ENCODE assay signal across 21 mouse cellular contexts in genomic region chr19:58364688-58365087, GRCm38 (mm10).
DNase-seq lines count a peak whose midpoint lies in the region; ATAC-seq and TF ChIP-seq lines count a peak whose summit lies in the region.
"Had no signal": no experiment of that assay in that cellular context is flagged by ENCODE, and none has a peak within 500 bp of the region (broad histone marks: within the 10 kb centered on the region; RNA-seq: fewer than 3 reads in every experiment).

No protein-coding gene starts in this region.

- H3K4me3 ChIP-seq in forebrain, embryonic 12.5 days (replicated peaks): no peak overlapping the region
- H3K4me3 ChIP-seq in forebrain, embryonic 10.5 days: no peak overlapping the region
- H3K4me3 ChIP-seq in midbrain, embryonic 15.5 days: no peak overlapping the region
- H3K4me3 ChIP-seq in midbrain, embryonic 10.5 days: no peak overlapping the region
- H3K4me3 ChIP-seq: embryonic facial prominence, embryonic 12.5 days; hindbrain, embryonic 13.5 days; kidney, embryonic 15.5 days; liver, embryonic 15.5 days; midbrain, embryonic 12.5 days; neural tube, embryonic 15.5 days had no signal

- no peaks in the 10 kb centered on the region for H3K36me3 ChIP-seq in forebrain, embryonic 12.5 days (replicated peaks)
- no peaks in the 10 kb centered on the region for H3K36me3 ChIP-seq in forebrain, embryonic 10.5 days (replicated peaks)
- no peaks in the 10 kb centered on the region for H3K36me3 ChIP-seq in midbrain, embryonic 15.5 days (replicated peaks)
- no peaks in the 10 kb centered on the region for H3K36me3 ChIP-seq in midbrain, embryonic 10.5 days
- H3K36me3 ChIP-seq: embryonic facial prominence, embryonic 12.5 days; hindbrain, embryonic 13.5 days; kidney, embryonic 15.5 days; liver, embryonic 15.5 days; midbrain, embryonic 12.5 days; neural tube, embryonic 15.5 days had no signal

- no peak for TF ChIP-seq CTCF in brain, embryonic 14.5 days (IDR thresholded peaks at IDR 0.05; ENCODE audit: borderline replicate concordance, extremely low read depth, insufficient read depth, insufficient read length)

- peaks cover 15% of the 10 kb centered on the region for H3K4me1 ChIP-seq in forebrain, embryonic 12.5 days
- H3K4me1 ChIP-seq in forebrain, embryonic 10.5 days: peaks cover 8% of the 10 kb centered on the region
- H3K4me1 ChIP-seq in midbrain, embryonic 15.5 days: no peaks in the 10 kb centered on the region
- peaks cover 5% of the 10 kb centered on the region; the same call in 1 of the 2 replicates for H3K4me1 ChIP-seq in midbrain, embryonic 10.5 days
- H3K4me1 ChIP-seq: liver, embryonic 15.5 days had no signal

- H3K27me3 ChIP-seq in forebrain, embryonic 12.5 days: peaks cover 42% of the 10 kb centered on the region; the same call in 1 of the 2 replicates
- H3K27me3 ChIP-seq in forebrain, embryonic 10.5 days (ENCODE audit: poor library complexity, severe bottlenecking): peaks cover 36% of the 10 kb centered on the region
- no peaks in the 10 kb centered on the region for H3K27me3 ChIP-seq in midbrain, embryonic 15.5 days (replicated peaks)
- H3K27me3 ChIP-seq in midbrain, embryonic 10.5 days (ENCODE audit: low read depth, poor library complexity, severe bottlenecking): no peaks in the 10 kb centered on the region
- H3K27me3 ChIP-seq: embryonic facial prominence, embryonic 12.5 days; hindbrain, embryonic 13.5 days; kidney, embryonic 15.5 days; liver, embryonic 15.5 days; neural tube, embryonic 15.5 days; Patski had no signal

- H3K4me2 ChIP-seq in forebrain, embryonic 12.5 days: no peak overlapping the region
- no peak overlapping the region for H3K4me2 ChIP-seq in midbrain, embryonic 15.5 days
- H3K4me2 ChIP-seq: embryonic facial prominence, embryonic 12.5 days; heart, embryonic 11.5 days; hindbrain, embryonic 13.5 days; kidney, embryonic 15.5 days; liver, embryonic 15.5 days; midbrain, embryonic 12.5 days; neural tube, embryonic 15.5 days had no signal

- TF ChIP-seq POLR2A in brain, embryonic 14.5 days (IDR thresholded peaks at IDR 0.05; ENCODE audit: borderline replicate concordance, extremely low read depth, insufficient read depth, insufficient read length, poor library complexity, severe bottlenecking): no peak

- no peaks in the 10 kb centered on the region for H3K9me3 ChIP-seq in forebrain, embryonic 12.5 days
- H3K9me3 ChIP-seq in forebrain, embryonic 10.5 days: no peaks in the 10 kb centered on the region
- no peaks in the 10 kb centered on the region for H3K9me3 ChIP-seq in midbrain, embryonic 15.5 days
- H3K9me3 ChIP-seq in midbrain, embryonic 10.5 days (replicated peaks): no peaks in the 10 kb centered on the region
- H3K9me3 ChIP-seq: embryonic facial prominence, embryonic 12.5 days; hindbrain, embryonic 13.5 days; kidney, embryonic 15.5 days; liver, embryonic 15.5 days; midbrain, embryonic 12.5 days; neural tube, embryonic 15.5 days had no signal

- WGBS in forebrain, embryonic 12.5 days: 39% methylated on average over 9 of the region's 9 CpGs
- WGBS in forebrain, embryonic 10.5 days: 59% methylated on average over 9 of the region's 9 CpGs
- 57% methylated on average over 9 of the region's 9 CpGs for WGBS in midbrain, embryonic 15.5 days
- 68% methylated on average over 9 of the region's 9 CpGs for WGBS in midbrain, embryonic 10.5 days

- ATAC-seq in forebrain, embryonic 12.5 days (ENCODE audit: low FRiP score): 0 out of 2 replicates have a peak, but pooled peaks have one; percentile 39
- 0 out of 2 replicates have a peak, but pooled peaks have one; percentile 17 for ATAC-seq in midbrain, embryonic 15.5 days (replicated peaks)
- ATAC-seq: intestine, embryonic 16.5 days; Patski had no signal

- no peak overlapping the region for H3K27ac ChIP-seq in forebrain, embryonic 12.5 days
- no peak overlapping the region for H3K27ac ChIP-seq in forebrain, embryonic 10.5 days
- no peak overlapping the region for H3K27ac ChIP-seq in midbrain, embryonic 15.5 days
- no peak overlapping the region for H3K27ac ChIP-seq in midbrain, embryonic 10.5 days (replicated peaks)
- H3K27ac ChIP-seq: embryonic facial prominence, embryonic 12.5 days; hindbrain, embryonic 13.5 days; kidney, embryonic 15.5 days; liver, embryonic 15.5 days; macrophage; midbrain, embryonic 12.5 days; neural tube, embryonic 15.5 days had no signal

- H3K9ac ChIP-seq in forebrain, embryonic 12.5 days: no peak overlapping the region
- H3K9ac ChIP-seq in midbrain, embryonic 15.5 days: no peak overlapping the region
- H3K9ac ChIP-seq: embryonic facial prominence, embryonic 12.5 days; hindbrain, embryonic 13.5 days; kidney, embryonic 15.5 days; liver, embryonic 15.5 days; midbrain, embryonic 12.5 days; neural tube, embryonic 15.5 days had no signal

- DNase-seq in forebrain, embryonic 10.5 days (ENCODE audit: extremely low spot score, low spot score): no peak
- DNase-seq in midbrain, embryonic 10.5 days (ENCODE audit: low spot score): no peak
- DNase-seq in brain, embryonic 14.5 days (ENCODE audit: low read depth): peak; percentile 69
- peak; percentile 91 for DNase-seq in retina, postnatal 1 day
- DNase-seq in liver: no peak
- DNase-seq: adrenal gland, postnatal 14 days; cerebellum, adult 11 months; heart, postnatal 10 days; right cerebral cortex, postnatal 4 days had no signal

Comparison
In these comparisons a context has a peak if more than half of its experiments do, and no peak if none do; other contexts are left out.
1. DNase-seq: peak in brain, embryonic 14.5 days (single experiment) and retina, postnatal 1 day (single experiment); none in forebrain, embryonic 10.5 days (single experiment), midbrain, embryonic 10.5 days (single experiment) and liver (single experiment).